Mouse (Mus musculus) spleen, postnatal 14 days (tissue): ENCODE results near the gene Ndufa5.

Source experiments
- DNase-seq, 2 experiments: peaks; one replicate each; pipeline ENCODE4 v3.0.0; 2021 to 2022; ENCODE audit warnings: low spot score in 2 of 2

The Ndufa5 gene

GRCm38 (mm10) chr6:24525705-24526104, 2.1 kb downstream of the Ndufa5 start:
- DNase-seq, result no peak

- no peak for DNase-seq
Measured at GRCm38 (mm10) chr6:24516197-24516596, 11.6 kb downstream of the Ndufa5 start.

- DNase-seq, result no peak
Measured at GRCm38 (mm10) chr6:24514552-24515284, 13.1 kb downstream of the Ndufa5 start, which contains the start of gene Iqub. Gene Iqub, minus strand, starts transcription at chr6:24515067.

- DNase-seq, result no peak
Measured at GRCm38 (mm10) chr6:24504141-24504540, 23.7 kb downstream of the Ndufa5 start.

GRCm38 (mm10) chr6:24490341-24490740, 37.5 kb downstream of the Ndufa5 start:
- no peak for DNase-seq

GRCm38 (mm10) chr6:24486530-24486929, 41.3 kb downstream of the Ndufa5 start:
- no peak for DNase-seq

- no peak for DNase-seq
Measured at GRCm38 (mm10) chr6:24470571-24471132, 57.2 kb downstream of the Ndufa5 start.

GRCm38 (mm10) chr6:24470135-24470534, 57.7 kb downstream of the Ndufa5 start:
- no peak for DNase-seq
